Mouse (Mus musculus): ENCODE data around the gene Gm20518.

DNA sequence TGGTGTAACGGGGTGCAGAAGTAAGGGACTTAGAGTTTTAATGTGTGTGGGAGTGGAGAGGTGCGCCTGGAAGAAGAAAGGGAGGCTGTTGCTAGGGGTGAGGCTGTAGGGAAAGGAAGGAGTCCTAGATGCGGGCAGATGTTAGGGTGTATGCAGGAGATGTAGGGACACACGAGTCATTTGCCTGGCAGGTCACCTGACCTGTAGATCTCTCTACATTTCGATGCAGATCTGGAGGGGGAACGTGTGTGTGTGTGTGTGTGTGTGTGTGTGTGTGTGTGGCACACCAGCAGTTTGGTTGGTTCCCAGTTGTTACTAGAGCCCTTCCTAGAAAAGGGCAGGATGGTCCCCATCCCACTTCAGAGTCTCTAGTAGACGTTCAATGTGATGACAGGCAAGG lies 86.5 kb downstream of the Gm20518 start:
- no peak for TF ChIP-seq CTCF (IDR thresholded peaks at IDR 0.05; ENCODE audit: low read depth)
- no peak for TF ChIP-seq EP300 (IDR thresholded peaks at IDR 0.05; ENCODE audit: low read depth)

All from liver, embryonic 14.5 days (tissue).